Mouse (Mus musculus) liver, embryonic 14.5 days (tissue): ENCODE data around the gene Sbk1.

Experiments
- CTCF ChIP-seq: IDR thresholded peaks from 2 replicates; pipeline ENCODE4 v1.5.1; 2016; ENCODE audit warnings: antibody characterized with exemption, low read depth, control low read depth
- EP300 ChIP-seq: IDR thresholded peaks from 2 replicates; pipeline ENCODE4 v1.6.1; 2016; ENCODE audit warnings: antibody characterized with exemption, low read depth

GRCm38 (mm10) chr7:126284021-126284420 lies 11.6 kb downstream of the Sbk1 start:
- no peak for TF ChIP-seq EP300
- TF ChIP-seq CTCF, result no peak
